Mouse (Mus musculus) thymus, postnatal 10 days (tissue): ENCODE data around the gene Olfr1042.
"Not testable (repeated sequence)": the region's sequence is repeated elsewhere in the genome, so short reads cannot be mapped to it uniquely, and the experiment has no call there.

ENCODE experiments used
- DNase-seq, 2 experiments: peaks; one replicate each; pipeline ENCODE4 v3.0.0; 2021; ENCODE audit warnings: low spot score in 2 of 2

Olfr1042 gene

DNA sequence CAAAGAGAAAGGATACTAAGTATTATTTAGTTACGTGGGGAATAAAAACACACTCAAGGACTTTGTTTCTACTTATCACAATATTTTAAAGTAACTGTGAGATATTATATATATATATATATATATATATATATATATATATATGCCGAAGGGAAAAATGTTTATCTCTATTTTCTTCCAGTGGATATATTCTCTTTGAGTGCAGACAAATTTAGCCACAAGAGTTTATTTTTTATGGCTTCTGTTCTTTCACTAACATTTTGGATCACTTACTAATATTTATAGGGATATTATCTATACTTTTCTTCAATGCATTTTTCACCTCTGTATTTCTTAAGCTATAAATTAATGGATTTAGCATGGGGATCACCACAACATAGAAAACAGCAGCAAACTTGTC lies at the start of gene Olfr1042:
Gene Olfr1042 (minus strand): TSS at position 101 of the 400 bp plus-strand sequence.
- no peak for DNase-seq

DNA sequence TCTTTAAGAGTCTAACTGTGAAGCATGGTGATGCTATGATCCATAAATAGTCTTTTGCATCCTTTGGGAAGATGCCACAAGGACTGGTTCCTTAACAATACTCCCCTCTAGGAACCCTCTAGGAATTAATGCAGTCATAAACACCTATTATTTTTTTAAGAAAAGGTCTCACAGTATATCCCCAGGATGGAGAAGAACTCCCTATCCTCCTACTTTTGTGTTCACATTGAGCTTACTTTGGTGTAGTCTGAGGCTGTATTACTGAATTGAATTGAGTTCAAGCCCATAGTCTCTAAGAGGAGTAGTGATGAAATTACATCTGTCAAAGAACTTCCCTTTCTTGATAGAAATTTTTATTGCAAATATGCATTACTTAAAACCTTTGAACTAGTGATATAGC lies 41.3 kb upstream of the Olfr1042 start, which contains the start of gene Olfr1045:
Gene Olfr1045 (minus strand): TSS at position 101 of the 400 bp plus-strand sequence.
- no peak for DNase-seq

DNA sequence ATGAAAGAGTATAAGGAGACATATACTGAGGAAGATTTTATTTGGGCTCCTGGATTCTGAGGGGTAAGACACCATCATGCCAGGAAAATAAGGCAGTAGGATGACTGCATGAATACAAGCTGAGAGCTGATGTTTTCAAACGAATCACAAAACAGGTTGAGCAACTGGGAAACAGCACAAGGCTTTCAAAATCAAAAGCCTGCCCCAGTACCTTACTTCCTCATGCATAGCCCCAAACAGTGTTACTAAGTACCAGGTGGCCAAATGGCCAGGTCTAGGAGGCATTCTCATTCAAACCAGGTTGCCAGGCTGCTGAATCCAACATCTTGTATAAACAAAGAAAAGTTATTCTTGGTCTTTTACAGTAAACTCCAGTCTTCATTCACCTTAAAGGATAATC lies 34.2 kb upstream of the Olfr1042 start:
- DNase-seq = no peak

DNA sequence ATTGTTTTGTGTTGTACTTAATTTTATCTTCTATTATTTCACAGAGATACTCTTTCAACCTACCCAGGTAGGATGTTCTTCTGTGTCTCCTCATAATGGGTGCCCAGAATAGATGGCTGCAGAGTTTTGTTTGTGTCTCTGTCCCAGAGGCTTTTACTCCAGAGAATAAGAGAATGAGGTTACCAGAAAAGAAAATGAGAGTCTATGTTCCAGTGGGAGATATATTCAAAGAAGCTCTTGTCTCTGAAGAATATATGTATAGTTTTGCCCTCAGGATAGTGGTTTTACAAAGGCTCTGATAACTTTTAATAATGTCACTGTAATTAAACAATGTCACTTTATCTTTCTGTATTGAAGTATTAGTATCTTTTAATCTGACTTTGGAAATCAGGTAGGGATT lies 23.9 kb upstream of the Olfr1042 start, which contains the start of gene Olfr52:
Gene Olfr52 (minus strand): TSS at position 101 of the 400 bp plus-strand sequence.
- no peak for DNase-seq

DNA sequence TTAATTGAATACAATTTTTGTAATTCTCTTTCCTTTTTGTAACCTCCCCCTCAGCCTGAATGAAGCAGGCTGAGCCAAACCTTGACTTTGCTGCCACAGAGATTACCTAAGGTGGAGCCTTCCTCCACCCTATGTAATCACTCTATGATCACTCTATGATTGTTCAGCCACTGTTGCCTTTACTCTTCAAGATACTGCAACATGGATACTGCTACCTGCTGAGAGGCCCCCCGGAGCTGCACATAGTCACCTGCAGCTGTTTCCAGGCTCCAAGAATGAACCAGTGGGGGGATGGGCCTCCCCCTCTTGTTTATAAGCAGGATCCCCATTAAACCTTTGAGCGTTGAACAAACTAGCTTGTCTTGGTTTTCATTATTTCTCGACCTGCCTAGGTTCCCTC lies 18.3 kb upstream of the Olfr1042 start:
- no peak for DNase-seq

DNA sequence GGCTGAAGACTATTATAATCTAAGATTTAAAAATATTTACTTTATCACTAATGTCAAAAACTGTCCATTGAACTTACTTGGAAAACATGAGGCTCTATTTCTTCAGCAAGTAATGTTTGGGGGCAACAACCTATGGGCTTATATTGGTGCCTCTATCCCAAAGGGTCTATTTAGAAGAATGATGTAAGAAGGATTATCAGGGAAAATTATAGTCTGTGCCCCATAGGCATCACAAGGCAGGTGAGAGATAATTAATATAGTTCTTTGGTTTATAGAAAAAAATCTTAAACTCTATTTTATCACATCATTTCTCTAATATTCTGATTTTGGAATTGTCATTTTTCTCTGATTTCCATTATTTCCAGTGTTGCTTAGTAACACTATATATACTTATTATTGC lies 16.1 kb upstream of the Olfr1042 start, which contains the start of gene Olfr1044:
Gene Olfr1044 (minus strand): TSS at position 101 of the 400 bp plus-strand sequence.
- DNase-seq = no peak

DNA sequence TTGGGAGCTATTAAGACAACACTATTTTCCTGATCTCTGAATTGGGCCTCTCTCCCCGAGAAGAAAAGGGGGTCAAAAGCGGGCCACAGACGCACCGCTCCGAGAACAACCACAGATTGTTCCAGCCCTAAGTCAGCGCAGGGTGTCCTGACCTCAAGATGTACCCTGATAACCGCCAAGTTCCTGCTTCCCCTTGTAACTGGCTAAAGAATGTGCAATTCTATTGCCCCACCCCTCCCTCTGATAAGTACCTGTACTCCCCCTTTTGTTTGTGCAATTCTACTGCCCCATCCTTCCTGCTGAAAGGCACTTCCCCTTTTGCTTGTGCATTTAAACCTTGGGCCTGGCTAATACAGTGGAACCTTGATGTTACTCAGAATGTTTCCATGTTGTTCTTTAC lies 13.8 kb upstream of the Olfr1042 start:
- DNase-seq = not testable (repeated sequence)

DNA sequence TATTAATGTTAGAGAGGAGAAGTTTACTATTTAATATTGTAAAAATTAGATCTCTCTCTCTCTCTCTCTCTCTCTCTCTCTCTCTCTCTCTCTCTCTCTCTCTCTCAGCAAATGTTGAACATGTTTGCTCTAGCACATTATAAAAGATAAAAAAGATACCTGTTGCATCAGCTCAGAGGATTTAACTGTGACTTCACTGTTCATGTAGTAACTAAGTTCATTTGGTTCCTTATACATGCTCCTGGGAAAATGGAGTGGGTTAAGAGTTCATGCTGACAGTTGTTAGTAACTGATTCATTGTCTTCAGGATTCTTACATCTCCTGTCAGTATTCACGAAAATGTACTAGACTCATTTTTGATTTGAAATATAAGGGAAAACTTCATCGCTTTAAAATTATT lies 5.8 kb upstream of the Olfr1042 start, which contains the start of gene Olfr1043:
Gene Olfr1043 (minus strand): TSS at position 101 of the 400 bp plus-strand sequence.
- DNase-seq = no peak

DNA sequence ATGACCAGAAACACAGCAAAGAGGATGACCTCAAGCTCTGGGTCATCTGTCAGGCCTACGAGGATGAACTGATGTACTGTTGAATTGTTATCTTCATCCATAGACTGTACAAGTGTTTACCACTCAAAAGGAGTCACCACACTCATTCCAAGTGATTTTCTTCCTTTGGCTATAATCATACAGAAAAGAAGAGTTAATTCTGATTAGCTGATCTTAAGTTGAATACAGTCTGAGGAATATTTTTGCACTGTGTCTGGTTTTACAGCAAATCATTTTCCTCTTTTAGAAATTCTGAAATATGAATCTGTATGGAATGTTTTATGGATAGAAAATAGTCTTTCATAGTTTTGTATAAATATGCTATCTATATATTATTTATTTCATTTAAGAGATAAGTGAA lies 15.0 kb downstream of the Olfr1042 start, which contains the start of gene Olfr1040:
Gene Olfr1040 (minus strand): TSS at position 101 of the 400 bp plus-strand sequence.
- DNase-seq = no peak

DNA sequence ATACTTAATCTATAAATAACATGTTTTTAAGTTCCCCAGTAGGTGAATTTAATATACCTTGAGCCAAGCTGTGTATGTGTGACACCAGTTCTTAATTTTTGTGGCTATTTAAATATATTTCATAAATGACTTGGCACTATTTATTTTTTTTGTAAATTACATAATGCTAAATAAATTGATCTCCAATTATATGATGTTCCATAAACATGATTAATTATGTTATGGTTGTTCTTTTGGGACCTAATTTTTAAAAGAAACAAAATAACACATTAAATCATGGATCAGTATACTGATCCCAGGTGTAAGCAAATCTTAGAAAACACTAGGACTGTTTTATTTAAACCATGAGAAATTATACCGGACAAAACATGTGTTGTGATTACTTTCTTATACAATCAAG lies 25.8 kb downstream of the Olfr1042 start, which contains the start of gene Olfr1039:
Gene Olfr1039 (minus strand): TSS at position 101 of the 400 bp plus-strand sequence.
- no peak for DNase-seq
